Mouse (Mus musculus): ENCODE data around the gene Retsat. TPM values are rescaled to one million over a fixed set of nuclear protein-coding genes. Genes with fewer than 3 reads are reported as not detected.

The Retsat gene
- polyA plus RNA-seq, 1 experiment: 25.6 TPM

GRCm38 (mm10) chr6:72654355-72654754 is 56.1 kb downstream of the Retsat start:
- TF ChIP-seq FLI1 (IDR thresholded peaks at IDR 0.05; ENCODE audit: low read length): no peak
- Histone ChIP-seq H3K9me3 (no peaks in the 10 kb centered on the region), H3K4me3 (replicated peaks) (no peak overlapping the region), H3K36me3 (replicated peaks; ENCODE audit: low read length) (no peaks in the 10 kb centered on the region), H3K4me1 (peaks cover 5% of the 10 kb centered on the region; the same call in 1 of the 2 replicates), H3K27me3 (replicated peaks) (peaks cover 51% of the 10 kb centered on the region)

GRCm38 (mm10) chr6:72655309-72656052 is 57.2 kb downstream of the Retsat start:
- TF ChIP-seq GATA1 (IDR thresholded peaks at IDR 0.05; ENCODE audit: borderline replicate concordance, low read length) (no peak), FLI1 (IDR thresholded peaks at IDR 0.05; ENCODE audit: low read length) (no peak)
- peaks cover 5% of the 10 kb centered on the region; the same call in 1 of the 2 replicates for H3K4me1 ChIP-seq
- H3K9me3 ChIP-seq: no peaks in the 10 kb centered on the region
- H3K4me3 ChIP-seq (replicated peaks): no peak overlapping the region
- H3K36me3 ChIP-seq (replicated peaks; ENCODE audit: low read length): no peaks in the 10 kb centered on the region
- H3K27me3 ChIP-seq (replicated peaks): peaks cover 48% of the 10 kb centered on the region

- TF ChIP-seq FLI1 (IDR thresholded peaks at IDR 0.05; ENCODE audit: low read length): no peak
- TF ChIP-seq GATA1 (IDR thresholded peaks at IDR 0.05; ENCODE audit: borderline replicate concordance, low read length): no peak
- no peaks in the 10 kb centered on the region for H3K9me3 ChIP-seq
- peaks cover 48% of the 10 kb centered on the region for H3K27me3 ChIP-seq (replicated peaks)
- no peaks in the 10 kb centered on the region for H3K36me3 ChIP-seq (replicated peaks; ENCODE audit: low read length)
- H3K4me1 ChIP-seq: peaks cover 5% of the 10 kb centered on the region; the same call in 1 of the 2 replicates
- no peak overlapping the region for H3K4me3 ChIP-seq (replicated peaks)
These were observed 57.8 kb downstream of the Retsat start for GRCm38 (mm10) chr6:72656053-72656442.

GRCm38 (mm10) chr6:72658006-72658405 is 59.7 kb downstream of the Retsat start:
- no peaks in the 10 kb centered on the region for H3K9me3 ChIP-seq
- no peak for TF ChIP-seq GATA1 (IDR thresholded peaks at IDR 0.05; ENCODE audit: borderline replicate concordance, low read length)
- TF ChIP-seq FLI1 (IDR thresholded peaks at IDR 0.05; ENCODE audit: low read length): no peak
- no peak overlapping the region for H3K4me3 ChIP-seq (replicated peaks)

More at GRCm38 (mm10) chr6:72658006-72658405, 59.7 kb downstream of the Retsat start:
- H3K36me3 ChIP-seq (replicated peaks; ENCODE audit: low read length): no peaks in the 10 kb centered on the region
- peaks cover 52% of the 10 kb centered on the region for H3K27me3 ChIP-seq (replicated peaks)
- peaks cover 6% of the 10 kb centered on the region for H3K4me1 ChIP-seq

Other genes starting within 250 kb of the Retsat start
- gene Tmem150a, start 243.0 kb upstream of the Retsat start, polyA plus RNA-seq (2012; ENCODE audit: insufficient read depth, low replicate concordance): 48.1 and 129 TPM in 2 replicates
- 64.6 and 113 TPM in 2 replicates for gene Rnf181, start 231.5 kb upstream of the Retsat start, polyA plus RNA-seq (2012; ENCODE audit: insufficient read depth, low replicate concordance)
- gene Vamp5, start 218.0 kb upstream of the Retsat start, polyA plus RNA-seq (2012; ENCODE audit: insufficient read depth, low replicate concordance): 12.5 and 61.7 TPM in 2 replicates
- 31.1 and 174 TPM in 2 replicates for gene Vamp8, start 207.8 kb upstream of the Retsat start, polyA plus RNA-seq (2012; ENCODE audit: insufficient read depth, low replicate concordance)
- 4.8 and 8.6 TPM in 2 replicates for gene Ggcx, start 184.2 kb upstream of the Retsat start, polyA plus RNA-seq (2012; ENCODE audit: insufficient read depth, low replicate concordance)
- gene Mat2a, start 158.9 kb upstream of the Retsat start, polyA plus RNA-seq (2012; ENCODE audit: insufficient read depth, low replicate concordance): 1.6 and 17.1 TPM in 2 replicates
- gene Sh2d6, start 76.8 kb upstream of the Retsat start, polyA plus RNA-seq (2012; ENCODE audit: insufficient read depth, low replicate concordance): 0.10 TPM in 1 of 2 replicates, not detected in the other
- gene Capg, start 54.1 kb upstream of the Retsat start, polyA plus RNA-seq (2012; ENCODE audit: insufficient read depth, low replicate concordance): 7.6 and 140 TPM in 2 replicates
- gene Elmod3, start 62 bp upstream of the Retsat start, polyA plus RNA-seq (2012; ENCODE audit: insufficient read depth, low replicate concordance): 11.4 and 18.4 TPM in 2 replicates
- 0.86 and 2.9 TPM in 2 replicates for gene Tgoln1, start 18.5 kb downstream of the Retsat start, polyA plus RNA-seq (2012; ENCODE audit: insufficient read depth, low replicate concordance)
- gene Tcf7l1, start 190.8 kb downstream of the Retsat start, polyA plus RNA-seq (2012; ENCODE audit: insufficient read depth, low replicate concordance): 0.12 TPM in 1 of 2 replicates, not detected in the other